Mouse (Mus musculus) embryonic facial prominence, embryonic 14.5 days (tissue): ENCODE results near the gene Zfp326. TPM values are rescaled to one million over a fixed set of nuclear protein-coding genes. Genes with fewer than 3 reads are reported as not detected.

Experiments
- ATAC-seq: fragments of 200-750 bp; cut with Nextera tagmentation; 2 replicates; pipeline ENCODE4 v1.8.0; 2017; ENCODE audit warnings: low read depth, moderate number of reproducible peaks, moderate TSS enrichment
- DNase-seq: peaks from one replicate; pipeline ENCODE4 v3.0.0-alpha.2; 2015; ENCODE audit warnings: low spot score
- H3K27ac ChIP-seq: fragments of 300-500 bp; sonication (generic); replicated peaks from 2 replicates; pipeline ENCODE4 v1.5.1; 2014; ENCODE audit warnings: low read depth, mild to moderate bottlenecking, low read length, moderate library complexity
- H3K27me3 ChIP-seq: fragments of 300-500 bp; sonication (generic); replicated peaks from 2 replicates; pipeline ENCODE4 v1.6.1; 2014; ENCODE audit warnings: low read length; ENCODE audit not compliant: control insufficient read depth, insufficient read depth
- H3K36me3 ChIP-seq: fragments of 300-500 bp; sonication (generic); 2 replicates; pipeline ENCODE4 v1.6.1; 2014; ENCODE audit warnings: low read length, mixed read lengths; ENCODE audit not compliant: control insufficient read depth, insufficient read depth
- H3K4me1 ChIP-seq: fragments of 300-500 bp; sonication (generic); 2 replicates; pipeline ENCODE4 v1.6.1; 2014; ENCODE audit warnings: antibody characterized with exemption, low read length; ENCODE audit not compliant: control insufficient read depth, insufficient read depth
- H3K4me2 ChIP-seq: fragments of 300-500 bp; sonication (generic); 2 replicates; pipeline ENCODE4 v1.6.1; 2014; ENCODE audit warnings: low read depth, mild to moderate bottlenecking, low read length, moderate library complexity, mixed read lengths
- H3K4me3 ChIP-seq: fragments of 300-500 bp; sonication (generic); 2 replicates; pipeline ENCODE4 v1.5.1; 2014; ENCODE audit warnings: low read depth, mild to moderate bottlenecking, low read length
- H3K9ac ChIP-seq: fragments of 300-500 bp; sonication (generic); 2 replicates; pipeline ENCODE4 v1.6.1; 2014; ENCODE audit warnings: low read depth, mild to moderate bottlenecking, low read length, moderate library complexity, mixed read lengths
- H3K9me3 ChIP-seq: fragments of 300-500 bp; sonication (generic); 2 replicates; pipeline ENCODE4 v1.6.1; 2016; ENCODE audit warnings: low read length; ENCODE audit not compliant: control insufficient read depth
- WGBS: fragments of 180-500 bp; shearing (Covaris S2); extraction: QIAGEN DNeasy Blood & Tissue Kit; methylation state at CpG from one replicate; pipeline ENCODE4 v1.1.7; 2014; 5-methylcytosine and 5-hydroxymethylcytosine counted together
- polyA plus RNA-seq: library from polyadenylated mRNA; unstranded; fragments of >200 nt; fragmentation: Nextera tagmentation; extraction: Ambion mirVana; gene quantifications from 2 replicates; pipeline ENCODE4 v1.2.1, GENCODE M21; 2014

Gene Zfp326
- polyA plus RNA-seq, 1 experiment from 2014 or later = 32.6 TPM

DNA sequence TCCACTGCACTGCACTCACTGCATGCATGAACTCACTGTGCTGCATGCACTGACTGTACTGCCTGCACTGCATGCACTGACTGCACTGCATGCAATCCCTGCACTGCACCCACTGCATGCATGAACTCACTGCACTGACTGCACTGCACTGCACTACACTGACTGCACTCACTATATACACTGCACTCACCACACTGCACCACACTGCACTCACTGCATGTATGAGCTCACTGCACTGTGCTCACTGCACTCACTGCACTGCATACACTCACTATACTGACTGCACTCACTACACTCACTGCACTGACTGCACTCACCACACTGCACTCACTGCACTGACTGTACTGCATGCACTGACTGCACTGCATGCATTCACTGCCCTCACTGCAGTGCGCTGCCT, 56.0 kb downstream of the Zfp326 start:
- WGBS = 96% methylated on average over 1 of the region's 1 CpGs

GRCm38 (mm10) chr5:105941951-105942350, 65.6 kb downstream of the Zfp326 start:
- Histone ChIP-seq H3K27me3 (no peaks in the 10 kb centered on the region), H3K36me3 (no peaks in the 10 kb centered on the region)

More for the DNA sequence above, 56.0 kb downstream of the Zfp326 start:
- Histone ChIP-seq H3K9me3 (peaks cover 10% of the 10 kb centered on the region), H3K4me3 (no peak overlapping the region), H3K27ac (no peak overlapping the region), H3K9ac (no peak overlapping the region), H3K4me1 (no peaks in the 10 kb centered on the region), H3K36me3 (0 out of 2 replicates have a peak, but pooled peaks cover 5% of the 10 kb centered on the region), H3K27me3 (no peaks in the 10 kb centered on the region), H3K4me2 (no peak overlapping the region)
- ATAC-seq (no peak), DNase-seq (no peak)

More at GRCm38 (mm10) chr5:105941951-105942350, 65.6 kb downstream of the Zfp326 start:
- H3K27ac ChIP-seq = no peak overlapping the region
- ATAC-seq (no peak), DNase-seq (no peak)
- no peak overlapping the region for H3K9ac ChIP-seq
- H3K4me2 ChIP-seq = no peak overlapping the region
- no peaks in the 10 kb centered on the region for H3K9me3 ChIP-seq
- 79% methylated on average over 2 of the region's 2 CpGs for WGBS
- no peak overlapping the region for H3K4me3 ChIP-seq
- no peaks in the 10 kb centered on the region for H3K4me1 ChIP-seq

Other genes starting within 250 kb of the Zfp326 start
- gene Lrrc8d, start 176.6 kb upstream of the Zfp326 start, polyA plus RNA-seq = 14.9 and 16.7 TPM in 2 replicates